Mouse (Mus musculus): ENCODE measurements around the gene Myo1d.

- TF ChIP-seq CTCF (IDR thresholded peaks at IDR 0.05) (no peak), EP300 (IDR thresholded peaks at IDR 0.05) (no peak)
These were observed 14.5 kb upstream of the Myo1d start for GRCm38 (mm10) chr11:80794290-80794689.
